Mouse (Mus musculus) liver, adult 10 weeks (tissue): Measurements from ENCODE around the gene Tyrp1. TPM values are rescaled to one million over a fixed set of nuclear protein-coding genes. Genes with fewer than 3 reads are reported as not detected.

ENCODE experiments used
- polyA plus RNA-seq: library from polyadenylated mRNA; stranded (reverse); fragments of 350-450 nt; fragmentation: Illumina TruSeq; extraction: RNeasy Lipid Tissue Mini Kit (QIAGEN cat#74804); gene quantifications from one replicate; pipeline ENCODE4 v1.2.3, GENCODE M21; 2014; ENCODE audit warnings: low read depth, low replicate concordance

Gene Tyrp1
- polyA plus RNA-seq: not detected

DNA sequence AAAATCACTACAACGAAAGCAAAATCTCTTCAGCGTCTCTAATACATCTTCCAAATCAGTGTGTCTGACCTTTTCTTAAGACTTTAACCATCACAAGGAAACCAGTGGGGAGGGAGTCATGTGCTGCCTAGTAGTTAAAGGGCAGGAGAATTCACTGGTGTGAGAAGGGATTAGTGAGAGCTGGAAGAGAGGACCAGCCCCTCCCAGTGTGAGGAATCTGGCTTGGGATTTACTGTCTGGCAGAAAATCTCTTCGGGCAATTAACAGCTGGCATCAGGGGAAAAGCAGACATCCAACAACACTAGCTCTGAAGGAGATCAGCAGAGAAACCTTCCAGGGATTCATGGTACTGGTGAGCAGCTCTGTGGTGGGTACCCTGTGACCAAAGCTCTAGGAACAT lies at the start of gene Tyrp1:
Tyrp1 (plus strand) TSS at position 74 of the 400 bp plus-strand sequence.

Other genes with a start within 250 kb of the Tyrp1 start
- 25.0 TPM for gene Lurap1l, start 76.5 kb downstream of the Tyrp1 start, polyA plus RNA-seq